Mouse (Mus musculus) hindbrain, embryonic 16.5 days (tissue): Measurements from ENCODE around the gene Fbf1. TPM values are rescaled to one million over a fixed set of nuclear protein-coding genes. Genes with fewer than 3 reads are reported as not detected.

Source experiments
- ATAC-seq: fragments of 200-750 bp; cut with Nextera tagmentation; 2 replicates; pipeline ENCODE4 v1.8.0; 2017; ENCODE audit warnings: moderate TSS enrichment, moderate library complexity
- H3K27ac ChIP-seq: fragments of 300-500 bp; sonication (generic); 2 replicates; pipeline ENCODE4 v1.5.1; 2014; ENCODE audit warnings: low read depth, mild to moderate bottlenecking, control low read depth, low read length, moderate library complexity
- H3K27me3 ChIP-seq: fragments of 300-500 bp; sonication (generic); replicated peaks from 2 replicates; pipeline ENCODE4 v1.6.1; 2014; ENCODE audit warnings: low read length; ENCODE audit not compliant: control insufficient read depth, insufficient read depth
- H3K36me3 ChIP-seq: fragments of 300-500 bp; sonication (generic); 2 replicates; pipeline ENCODE4 v1.6.1; 2014; ENCODE audit warnings: mild to moderate bottlenecking, low read length, moderate library complexity, mixed read lengths; ENCODE audit not compliant: control insufficient read depth, insufficient read depth
- H3K4me1 ChIP-seq: fragments of 300-500 bp; sonication (generic); 2 replicates; pipeline ENCODE4 v1.6.1; 2014; ENCODE audit warnings: low read depth, low read length; ENCODE audit not compliant: control insufficient read depth, insufficient read depth
- H3K4me2 ChIP-seq: fragments of 300-500 bp; sonication (generic); 2 replicates; pipeline ENCODE4 v1.6.1; 2014; ENCODE audit warnings: mild to moderate bottlenecking, low read length, control low read depth, moderate library complexity
- H3K4me3 ChIP-seq: fragments of 300-500 bp; sonication (generic); 2 replicates; pipeline ENCODE4 v1.5.1; 2014; ENCODE audit warnings: mild to moderate bottlenecking, low read length, control low read depth, moderate library complexity
- H3K9ac ChIP-seq: fragments of 300-500 bp; sonication (generic); 2 replicates; pipeline ENCODE4 v1.6.1; 2014; ENCODE audit warnings: low read depth, mild to moderate bottlenecking, control low read depth, low read length, moderate library complexity
- H3K9me3 ChIP-seq: fragments of 300-500 bp; sonication (generic); 2 replicates; pipeline ENCODE4 v1.6.1; 2014; ENCODE audit warnings: mild to moderate bottlenecking, low read length, moderate library complexity; ENCODE audit not compliant: control insufficient read depth
- WGBS: fragments of 180-500 bp; shearing (Covaris S2); extraction: QIAGEN DNeasy Blood & Tissue Kit; methylation state at CpG from one replicate; pipeline ENCODE4 v1.1.7; 2014; 5-methylcytosine and 5-hydroxymethylcytosine counted together
- polyA plus RNA-seq: library from polyadenylated mRNA; unstranded; fragments of >200 nt; fragmentation: Nextera tagmentation; extraction: Ambion mirVana; gene quantifications from 2 replicates; pipeline ENCODE4 v1.2.1, GENCODE M21; 2015

The Fbf1 gene
- polyA plus RNA-seq, 1 experiment from 2014 or later: 49.5 TPM

DNA sequence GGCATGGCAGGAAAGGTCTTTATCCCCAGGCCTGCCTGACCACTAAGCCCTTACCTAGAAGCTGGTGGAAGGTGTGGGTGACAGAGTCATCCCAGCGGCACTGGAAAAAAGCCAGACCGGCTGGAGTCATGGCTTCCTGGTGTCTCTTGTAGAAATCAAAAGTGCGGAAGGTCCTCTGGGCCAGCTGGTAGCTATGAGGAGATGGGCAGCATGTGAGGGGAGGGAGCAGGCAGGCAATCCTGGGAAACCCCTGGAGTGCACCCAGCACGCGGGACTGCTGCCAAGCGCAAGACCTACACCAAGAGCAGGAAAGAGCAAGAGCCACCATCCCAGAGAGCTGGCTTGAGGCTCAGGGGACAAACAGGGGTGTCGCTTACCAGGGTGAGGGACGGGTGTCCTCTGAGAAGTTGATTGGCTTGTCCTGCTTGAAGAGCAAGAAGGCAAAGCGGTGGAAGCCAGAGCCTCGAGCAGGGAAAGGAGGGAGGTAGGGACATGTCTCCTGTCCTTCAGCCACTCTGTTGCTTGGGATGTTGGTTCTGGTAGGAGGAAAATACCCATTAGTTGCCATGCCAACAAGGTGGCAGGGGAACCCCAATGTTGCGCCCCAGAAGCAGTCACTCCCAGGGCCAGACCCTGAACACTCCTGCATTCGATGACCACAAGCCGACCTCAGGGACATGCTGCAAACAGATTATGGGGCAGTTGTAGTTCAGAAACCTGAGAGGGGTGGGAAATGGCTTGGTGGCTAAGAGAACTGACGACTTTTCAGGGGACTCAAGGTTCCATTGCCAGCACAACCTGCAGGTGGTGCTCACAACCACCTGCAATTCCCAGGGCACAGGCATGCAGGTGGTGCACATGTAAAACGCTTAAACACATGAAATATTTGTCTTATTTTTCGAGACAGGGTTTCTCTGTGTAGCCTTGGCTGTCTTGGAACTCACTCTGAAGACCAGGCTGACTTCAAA is 35.3 kb downstream of the Fbf1 start:
- no peak for ATAC-seq
- Histone ChIP-seq H3K4me3 (no peak overlapping the region), H3K27me3 (no peaks in the 10 kb centered on the region), H3K4me1 (peaks cover 27% of the 10 kb centered on the region), H3K27ac (no peak overlapping the region), H3K36me3 (0 out of 2 replicates have a peak, but pooled peaks cover 3% of the 10 kb centered on the region), H3K9ac (no peak overlapping the region), H3K4me2 (no peak overlapping the region), H3K9me3 (no peaks in the 10 kb centered on the region)
- 85% methylated on average over 16 of the region's 16 CpGs for WGBS

DNA sequence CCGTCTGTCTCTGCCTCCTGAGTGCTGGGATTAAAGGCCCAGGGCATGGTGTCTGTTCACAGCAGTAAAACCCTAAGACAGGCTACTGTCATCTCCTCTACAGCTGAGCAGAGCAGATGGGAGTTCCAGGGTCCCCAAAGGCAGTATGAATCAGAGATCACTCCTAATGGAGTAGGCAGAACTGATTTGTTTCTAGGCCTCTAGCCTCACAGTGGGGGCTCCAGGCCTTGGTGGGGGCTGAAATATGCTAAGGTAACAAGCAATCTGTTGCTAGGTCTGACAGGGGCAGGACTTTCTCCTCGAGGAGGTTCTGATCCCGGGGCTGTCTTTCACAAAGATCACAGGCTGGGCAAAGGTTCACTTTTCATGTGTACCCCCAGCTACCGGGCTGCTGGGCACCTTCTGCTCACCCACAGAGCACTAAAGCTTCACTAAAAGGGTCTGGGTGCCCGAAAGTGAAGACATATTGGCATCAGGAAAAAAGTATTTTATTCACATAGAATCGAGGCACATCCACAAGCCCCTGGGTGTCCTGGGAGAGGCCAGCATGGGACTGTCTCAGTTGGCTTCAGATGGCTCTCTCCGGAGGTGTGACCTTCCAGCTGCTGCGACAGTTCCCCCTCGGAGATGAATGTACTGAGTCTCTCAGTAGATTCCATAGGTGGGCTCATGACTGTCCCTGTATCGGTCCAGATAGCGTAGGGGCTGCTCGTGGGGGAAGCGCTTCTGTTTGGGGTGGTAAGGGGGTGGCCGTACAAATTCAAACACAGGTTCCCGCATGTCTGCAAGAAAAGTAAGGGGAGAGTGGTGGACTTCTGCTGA is 36.4 kb downstream of the Fbf1 start:
- Histone ChIP-seq H3K4me1 (peaks cover 25% of the 10 kb centered on the region), H3K27me3 (no peaks in the 10 kb centered on the region), H3K4me2 (peak overlapping the region; percentile 77), H3K27ac (peak overlapping the region; percentile 94), H3K4me3 (peak overlapping the region; percentile 61), H3K9ac (peak overlapping the region; percentile 84), H3K36me3 (0 out of 2 replicates have a peak, but pooled peaks cover 3% of the 10 kb centered on the region), H3K9me3 (no peaks in the 10 kb centered on the region)
- WGBS: 79% methylated on average over 15 of the region's 15 CpGs
- ATAC-seq: no peak

DNA sequence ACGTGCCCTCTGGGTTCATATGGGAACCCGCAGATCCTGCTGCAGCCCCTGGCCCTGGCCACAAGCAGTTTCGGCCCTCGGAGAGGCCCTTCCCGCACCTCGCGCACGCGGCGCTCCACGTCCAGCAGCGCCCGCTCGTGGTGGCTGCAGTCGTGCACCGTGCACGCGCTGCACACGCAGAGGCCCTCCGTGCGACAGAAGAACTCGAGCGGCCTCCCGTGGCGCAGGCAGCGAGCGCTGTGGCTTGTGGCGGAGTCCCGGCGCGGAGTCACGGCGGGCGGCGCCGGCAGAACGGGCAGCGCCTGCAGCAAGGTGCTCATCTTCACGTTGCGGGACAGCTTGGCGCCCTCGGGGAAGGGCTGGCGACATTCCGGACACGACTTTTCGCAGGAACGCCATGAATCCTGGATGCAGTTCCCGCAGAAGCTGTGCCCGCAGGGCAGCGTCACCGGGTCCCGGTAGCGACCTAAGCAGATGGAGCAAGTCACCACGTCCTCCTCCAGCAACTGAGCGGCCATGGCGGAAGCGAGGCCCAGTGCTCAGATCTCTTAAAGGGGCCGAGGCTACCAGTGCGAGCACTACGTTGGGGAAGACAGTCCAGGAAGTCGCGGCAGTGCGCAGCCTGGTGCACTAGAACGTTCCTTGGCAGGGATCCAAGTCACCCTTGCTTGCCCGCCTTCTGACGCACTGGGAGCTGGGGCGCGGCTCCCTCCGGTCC is 37.3 kb downstream of the Fbf1 start, which contains the start of gene Trim65:
Gene Trim65 (minus strand): TSS at position 641 of the 718 bp plus-strand sequence.
- Histone ChIP-seq H3K9ac (peak within 1 kb of the TSS; percentile 84), H3K4me2 (peak within 1 kb of the TSS; percentile 77), H3K27ac (peak within 1 kb of the TSS; percentile 94), H3K9me3 (no peaks in the 10 kb centered on the region), H3K4me3 (peak within 1 kb of the TSS; percentile 61), H3K27me3 (no peaks in the 10 kb centered on the region), H3K36me3 (peaks cover 7% of the 10 kb centered on the region), H3K4me1 (peaks cover 25% of the 10 kb centered on the region)
- WGBS: under 1% methylated on average over 54 of the region's 69 CpGs
- ATAC-seq: peak; percentile 88

DNA sequence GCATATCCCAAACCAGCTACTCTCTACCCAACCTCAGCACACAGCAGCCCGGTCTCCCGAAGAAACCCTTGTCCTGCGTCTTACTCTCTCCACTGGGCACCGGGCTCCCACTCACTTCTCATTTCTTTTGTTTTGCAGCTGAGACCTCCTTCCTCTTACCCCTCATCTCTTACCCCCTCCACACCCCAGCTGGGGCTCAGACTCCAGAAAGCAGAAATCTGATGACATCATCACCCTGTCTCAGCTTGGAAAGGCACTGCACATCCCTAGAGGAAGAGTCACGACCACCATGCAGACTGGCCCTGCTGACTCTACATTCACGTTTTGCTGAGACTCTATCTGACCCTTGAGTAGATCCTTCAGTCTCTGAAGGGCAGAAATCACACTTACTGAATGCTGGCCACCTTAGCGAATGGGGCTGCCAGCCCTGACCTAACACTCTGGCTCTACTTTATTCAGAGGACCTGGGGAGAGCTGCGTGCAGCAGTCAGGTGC is 37.9 kb downstream of the Fbf1 start:
- H3K4me2 ChIP-seq: peak overlapping the region; percentile 77
- H3K27me3 ChIP-seq: no peaks in the 10 kb centered on the region
- H3K9me3 ChIP-seq: no peaks in the 10 kb centered on the region
- WGBS: 27% methylated on average over 8 of the region's 8 CpGs
- peak overlapping the region; percentile 61 for H3K4me3 ChIP-seq
- H3K9ac ChIP-seq: peak overlapping the region; percentile 84
- H3K36me3 ChIP-seq: peaks cover 11% of the 10 kb centered on the region
- H3K27ac ChIP-seq: peak overlapping the region; percentile 94
- peak; percentile 19 for ATAC-seq
- H3K4me1 ChIP-seq: peaks cover 25% of the 10 kb centered on the region

DNA sequence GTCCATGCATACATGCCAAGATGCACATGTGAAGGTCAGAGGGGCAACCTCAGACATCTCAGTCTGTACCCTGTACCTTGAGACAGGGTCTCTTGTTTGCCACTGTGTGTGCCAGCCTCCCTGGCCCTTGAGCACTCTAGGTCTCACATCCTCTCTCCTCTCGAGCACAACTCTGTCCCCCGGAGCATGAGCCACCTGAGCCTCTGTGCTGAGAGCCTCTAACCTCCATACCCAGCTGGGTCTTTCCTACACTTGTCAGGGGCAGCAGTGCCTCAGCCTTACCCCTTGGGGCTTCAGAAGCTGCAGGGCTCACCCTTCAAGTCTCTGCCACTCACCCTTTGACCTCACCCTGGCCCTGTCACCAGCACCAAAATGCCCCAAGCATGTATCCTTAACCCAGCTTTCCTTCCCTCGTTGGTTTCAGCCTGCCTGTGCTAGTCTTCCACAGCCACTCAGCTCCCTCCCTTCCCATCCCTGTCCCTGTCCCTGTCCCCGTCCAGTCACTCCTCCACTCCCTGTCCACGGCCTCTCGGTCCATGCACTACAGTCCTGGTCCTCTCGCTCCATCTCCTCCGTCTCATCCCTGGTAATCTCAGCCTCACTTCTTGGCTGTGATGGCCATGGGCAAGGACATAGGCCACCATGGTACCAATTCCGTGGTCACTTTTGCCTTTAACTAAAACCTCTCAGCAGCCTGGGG is 38.7 kb downstream of the Fbf1 start:
- Histone ChIP-seq H3K36me3 (peaks cover 11% of the 10 kb centered on the region), H3K9ac (peak overlapping the region; percentile 84; the same call in 1 of the 2 replicates), H3K4me1 (peaks cover 25% of the 10 kb centered on the region), H3K27me3 (no peaks in the 10 kb centered on the region), H3K4me2 (peak overlapping the region; percentile 77), H3K27ac (no peak overlapping the region), H3K4me3 (no peak overlapping the region), H3K9me3 (no peaks in the 10 kb centered on the region)
- 76% methylated on average over 9 of the region's 9 CpGs for WGBS
- ATAC-seq: no peak

DNA sequence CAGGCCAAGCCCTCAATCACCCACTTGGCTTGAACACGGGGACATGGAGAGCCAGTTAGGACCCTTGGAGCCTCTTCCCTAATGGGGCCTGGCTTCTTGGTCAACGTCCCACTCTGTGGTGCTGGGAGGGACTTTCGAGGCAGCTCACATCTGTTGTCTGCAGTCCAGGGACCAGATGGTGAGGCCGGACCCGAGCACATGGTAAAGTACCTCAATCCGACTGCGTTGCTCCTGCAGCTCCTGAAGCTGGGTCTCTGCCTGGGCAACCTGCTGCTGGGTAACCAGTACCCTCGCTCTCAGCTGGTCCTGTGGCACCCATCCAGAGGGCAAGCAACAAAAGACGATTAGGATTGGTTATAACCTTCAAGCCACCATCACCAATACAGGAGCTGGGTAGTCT is 40.0 kb downstream of the Fbf1 start:
- no peak overlapping the region for H3K9ac ChIP-seq
- 54% methylated on average over 9 of the region's 9 CpGs for WGBS
- H3K36me3 ChIP-seq: peaks cover 11% of the 10 kb centered on the region
- ATAC-seq: no peak
- no peak overlapping the region for H3K4me3 ChIP-seq
- H3K27me3 ChIP-seq: no peaks in the 10 kb centered on the region
- H3K27ac ChIP-seq: peak overlapping the region; percentile 4; the same call in 1 of the 2 replicates
- H3K4me2 ChIP-seq: no peak overlapping the region
- H3K9me3 ChIP-seq: no peaks in the 10 kb centered on the region
- H3K4me1 ChIP-seq: peaks cover 25% of the 10 kb centered on the region

DNA sequence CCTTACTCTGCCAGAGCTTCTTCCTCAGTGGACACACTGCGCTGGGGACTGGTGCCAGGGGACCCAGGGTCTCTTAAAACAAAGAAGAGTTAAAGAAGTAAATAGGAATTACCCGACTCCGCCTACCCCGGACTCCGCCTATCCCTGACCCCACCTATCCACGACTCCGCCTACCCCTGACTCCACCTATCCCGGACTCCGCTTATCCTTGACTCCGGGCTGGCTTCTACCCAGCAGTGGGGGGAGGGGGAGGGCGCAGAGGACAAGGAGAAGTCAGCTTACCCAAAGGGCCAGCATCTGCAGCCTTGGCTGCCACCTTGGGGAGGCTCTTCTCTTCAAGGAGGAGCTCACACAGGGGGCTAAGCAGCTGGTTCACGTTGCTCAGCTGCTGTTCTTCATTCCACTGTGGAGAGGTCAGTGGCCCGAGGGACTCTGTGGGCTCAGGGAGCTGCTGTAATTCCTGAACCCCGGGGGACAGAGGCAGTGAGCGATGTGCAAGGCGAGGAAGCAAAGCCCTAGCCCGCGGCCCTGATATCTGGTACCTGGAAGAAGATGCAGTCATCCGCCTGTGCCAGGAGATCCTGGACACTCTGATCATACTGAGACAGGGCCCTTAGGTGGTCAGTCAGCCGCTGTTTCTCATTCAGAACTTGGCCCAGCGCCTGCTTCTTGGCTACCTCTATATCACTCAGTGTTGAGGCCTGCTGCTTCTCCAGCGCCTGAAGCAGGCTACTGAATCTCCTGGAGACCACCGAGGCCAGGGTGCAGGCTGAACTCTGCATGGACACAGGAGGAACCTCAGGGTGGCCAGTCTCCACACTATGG is 40.6 kb downstream of the Fbf1 start, which contains the start of gene Trim47:
Gene Trim47 (minus strand): TSS at position 55 of the 825 bp plus-strand sequence.
- 29% methylated on average over 22 of the region's 23 CpGs for WGBS
- peaks cover 25% of the 10 kb centered on the region for H3K4me1 ChIP-seq
- peak within 1 kb of the TSS; percentile 4 for H3K27ac ChIP-seq
- H3K9ac ChIP-seq: 0 out of 2 replicates have a peak within 1 kb of the TSS, but pooled peaks have one; percentile 3
- peaks cover 11% of the 10 kb centered on the region for H3K36me3 ChIP-seq
- H3K27me3 ChIP-seq: no peaks in the 10 kb centered on the region
- no peak for ATAC-seq
- no peak within 1 kb of the TSS for H3K4me3 ChIP-seq
- H3K9me3 ChIP-seq: no peaks in the 10 kb centered on the region
- H3K4me2 ChIP-seq: 0 out of 2 replicates have a peak within 1 kb of the TSS, but pooled peaks have one; percentile 3
